Mouse (Mus musculus): ENCODE measurements around the gene Zcchc17. TPM values are rescaled to one million over a fixed set of nuclear protein-coding genes. Genes with fewer than 3 reads are reported as not detected.

Zcchc17 gene
- 47.9 and 50.3 TPM in 2 replicates for polyA plus RNA-seq (2014; fragmentation: Nextera tagmentation; extraction: Ambion mirVana)

DNA sequence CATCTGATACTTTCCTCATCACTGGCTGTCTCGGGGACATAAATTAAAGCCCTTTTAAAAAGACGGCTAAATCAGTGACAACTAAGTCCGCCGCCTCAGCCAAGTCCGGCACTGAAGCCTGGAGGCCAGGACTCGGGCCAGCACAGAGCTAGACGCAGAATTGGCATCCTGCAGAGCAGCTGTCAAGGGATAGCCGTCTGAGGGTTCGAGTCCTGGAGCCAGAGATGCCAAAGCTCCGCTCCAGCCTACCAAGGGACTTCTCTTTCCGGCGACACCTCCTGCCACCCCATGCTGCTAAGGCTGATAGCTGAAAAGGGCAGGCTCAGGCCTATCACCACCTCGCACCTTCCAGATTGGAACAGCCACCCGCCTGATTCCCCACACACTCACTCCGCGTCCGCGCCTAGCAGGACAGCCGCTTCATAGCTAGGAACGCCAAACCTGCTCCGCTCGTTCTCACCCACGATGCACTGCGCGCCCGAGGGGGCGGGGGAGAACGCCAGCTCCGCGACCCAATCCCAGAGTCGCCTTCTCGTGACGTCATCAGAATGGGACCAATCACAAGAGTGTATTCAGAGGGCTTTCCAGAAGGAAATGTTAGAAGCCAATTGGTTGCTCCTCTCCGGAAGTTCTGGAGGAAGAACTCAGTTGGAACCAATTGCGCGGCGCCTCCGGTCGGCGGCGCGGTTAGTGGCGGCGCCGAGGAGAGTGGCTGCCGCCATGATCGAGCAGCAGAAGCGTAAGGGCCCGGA lies at the start of gene Zcchc17, which contains the start of gene Snrnp40:
Zcchc17 (minus strand) TSS at position 458 of the 752 bp plus-strand sequence.
Snrnp40 (plus strand) TSS at position 647 of the 752 bp plus-strand sequence.
- Histone ChIP-seq H3K4me2 (ENCODE audit: low read length) (peak within 1 kb of the TSS; percentile 89), H3K27ac (replicated peaks in 1 of 2; ENCODE audit: control insufficient read depth in 1 of 2, insufficient read depth in 1 of 2, low read depth in 2 of 2, low read length in 2 of 2) (peak within 1 kb of the TSS; percentile 86 to 89), H3K9ac (ENCODE audit: low read length) (peak within 1 kb of the TSS; percentile 95), H3K4me3 (ENCODE audit: control insufficient read depth in 1 of 2, insufficient read depth in 1 of 2, low read depth in 1 of 2, low read length in 2 of 2) (peak within 1 kb of the TSS; percentile 94), H3K4me1 (ENCODE audit: control insufficient read depth in 2 of 2, insufficient read depth in 2 of 2, low read length in 2 of 2) (peaks cover 2 to 22% of the 10 kb centered on the region in 2 experiments; a peak in 3 of 4 replicates), H3K36me3 (ENCODE audit: control insufficient read depth, insufficient read depth, low read length) (peaks cover 22% of the 10 kb centered on the region), H3K9me3 (ENCODE audit: control insufficient read depth, low read length) (no peaks in the 10 kb centered on the region), H3K27me3 (ENCODE audit: control insufficient read depth, insufficient read depth, low read length) (no peaks in the 10 kb centered on the region)
- WGBS: under 1% methylated on average over 49 of the region's 49 CpGs
- peak; percentile 97 for ATAC-seq (ENCODE audit: insufficient number of reproducible peaks, insufficient read depth, low FRiP score, low read depth)

DNA sequence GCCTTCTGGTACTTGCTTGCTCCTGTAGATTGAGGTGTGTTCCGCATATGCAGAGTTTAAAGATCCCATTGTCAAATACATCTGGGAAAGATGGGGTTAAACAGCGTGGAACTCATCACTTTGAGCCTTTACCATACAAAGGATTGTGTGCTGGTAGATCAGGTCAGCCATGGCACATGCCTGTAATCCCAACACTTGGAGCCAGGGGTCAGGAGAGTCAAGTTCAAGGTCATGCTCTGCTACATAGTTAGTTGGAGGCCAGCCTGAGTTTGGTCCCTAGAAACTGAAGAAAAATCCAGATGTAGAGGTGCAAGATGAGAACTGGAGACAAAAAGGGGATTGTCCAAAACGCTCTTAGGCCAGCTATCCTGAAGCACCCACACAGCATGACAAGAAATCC lies 31.5 kb upstream of the Zcchc17 start:
- no peak for ATAC-seq (ENCODE audit: insufficient number of reproducible peaks, insufficient read depth, low FRiP score, low read depth)
- 60% methylated on average over 3 of the region's 3 CpGs for WGBS
- peaks cover 46% of the 10 kb centered on the region for H3K36me3 ChIP-seq (ENCODE audit: control insufficient read depth, insufficient read depth, low read length)

DNA sequence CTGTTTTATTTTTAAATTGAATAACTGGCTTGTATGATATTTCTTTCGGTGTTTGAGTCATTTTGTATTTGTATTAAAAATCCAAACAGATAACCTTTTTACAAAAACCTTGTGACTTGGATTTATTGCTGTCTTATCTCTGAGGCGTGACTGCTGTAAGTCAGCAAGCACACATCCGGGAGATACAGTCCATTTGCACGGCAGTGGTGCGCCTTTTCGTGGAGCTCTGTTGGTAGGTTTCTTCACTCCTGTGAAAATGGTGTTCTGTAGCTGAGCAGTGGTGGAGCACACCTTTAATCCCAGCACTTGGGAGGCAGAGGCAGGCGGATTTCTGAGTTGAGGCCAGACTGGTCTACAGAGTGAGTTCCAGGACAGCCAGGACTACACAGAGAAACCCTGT lies 30.2 kb upstream of the Zcchc17 start:
- Histone ChIP-seq H3K9me3 (ENCODE audit: control insufficient read depth, low read length) (no peaks in the 10 kb centered on the region), H3K9ac (ENCODE audit: low read length) (no peak overlapping the region), H3K27me3 (ENCODE audit: control insufficient read depth, insufficient read depth, low read length) (no peaks in the 10 kb centered on the region), H3K4me2 (ENCODE audit: low read length) (no peak overlapping the region), H3K36me3 (ENCODE audit: control insufficient read depth, insufficient read depth, low read length) (peaks cover 57% of the 10 kb centered on the region), H3K4me1 (ENCODE audit: control insufficient read depth in 2 of 2, insufficient read depth in 2 of 2, low read length in 2 of 2) (0 out of 4 replicates have a peak, but pooled peaks cover 0 to 4% of the 10 kb centered on the region in 2 experiments), H3K4me3 (ENCODE audit: control insufficient read depth in 1 of 2, insufficient read depth in 1 of 2, low read depth in 1 of 2, low read length in 2 of 2) (no peak overlapping the region), H3K27ac (replicated peaks in 1 of 2; ENCODE audit: control insufficient read depth in 1 of 2, insufficient read depth in 1 of 2, low read depth in 2 of 2, low read length in 2 of 2) (no peak overlapping the region)
- 88% methylated on average over 7 of the region's 7 CpGs for WGBS
- no peak for ATAC-seq (ENCODE audit: insufficient number of reproducible peaks, insufficient read depth, low FRiP score, low read depth)

More for the DNA sequence above, 31.5 kb upstream of the Zcchc17 start:
- Histone ChIP-seq H3K4me1 (ENCODE audit: control insufficient read depth in 2 of 2, insufficient read depth in 2 of 2, low read length in 2 of 2) (0 out of 4 replicates have a peak, but pooled peaks cover 0 to 4% of the 10 kb centered on the region in 2 experiments), H3K27ac (replicated peaks in 1 of 2; ENCODE audit: control insufficient read depth in 1 of 2, insufficient read depth in 1 of 2, low read depth in 2 of 2, low read length in 2 of 2) (no peak overlapping the region), H3K9ac (ENCODE audit: low read length) (no peak overlapping the region), H3K9me3 (ENCODE audit: control insufficient read depth, low read length) (no peaks in the 10 kb centered on the region), H3K4me2 (ENCODE audit: low read length) (no peak overlapping the region), H3K27me3 (ENCODE audit: control insufficient read depth, insufficient read depth, low read length) (no peaks in the 10 kb centered on the region), H3K4me3 (ENCODE audit: control insufficient read depth in 1 of 2, insufficient read depth in 1 of 2, low read depth in 1 of 2, low read length in 2 of 2) (no peak overlapping the region)

DNA sequence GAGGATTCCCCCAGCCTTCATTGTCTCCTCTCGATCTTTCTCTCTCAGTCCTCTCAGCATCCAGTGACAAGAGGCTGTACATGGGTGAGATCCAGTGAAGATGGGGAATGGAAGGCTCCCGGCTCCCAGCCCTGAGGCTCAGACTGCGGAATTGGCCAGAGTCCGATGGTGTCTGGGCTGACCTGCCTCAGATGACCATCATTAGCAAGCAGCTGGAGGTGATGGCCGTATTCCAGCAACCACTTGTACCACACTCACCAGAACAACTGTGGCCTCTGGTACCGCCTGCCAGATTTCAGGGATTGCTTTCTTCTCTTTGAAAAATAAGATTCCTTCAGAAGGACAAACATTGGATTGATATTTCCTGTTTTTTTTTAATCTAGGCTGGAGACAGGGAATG lies 29.8 kb upstream of the Zcchc17 start:
- peaks cover 61% of the 10 kb centered on the region for H3K36me3 ChIP-seq (ENCODE audit: control insufficient read depth, insufficient read depth, low read length)
- WGBS: 84% methylated on average over 6 of the region's 6 CpGs

DNA sequence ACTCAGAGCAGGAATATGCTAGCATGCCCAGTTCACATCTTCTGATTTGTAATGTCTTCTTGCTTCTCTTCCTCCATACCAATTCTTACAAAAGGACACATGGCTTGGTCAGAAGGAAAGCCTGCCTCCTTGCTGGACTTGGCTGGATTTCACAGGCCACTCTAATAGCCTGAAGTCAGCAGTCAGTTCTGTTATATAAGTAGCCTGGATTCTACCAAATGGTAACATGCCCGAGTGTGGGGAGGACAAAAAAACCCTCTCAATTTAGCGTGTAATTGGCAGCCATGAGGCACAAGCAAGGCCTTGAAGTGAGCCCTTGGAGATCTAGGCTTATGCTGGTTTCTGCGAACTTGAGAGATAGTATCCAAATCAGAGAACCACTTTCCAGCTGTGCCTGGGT lies 27.5 kb upstream of the Zcchc17 start:
- ATAC-seq (ENCODE audit: insufficient number of reproducible peaks, insufficient read depth, low FRiP score, low read depth): no peak
- Histone ChIP-seq H3K36me3 (ENCODE audit: control insufficient read depth, insufficient read depth, low read length) (peaks cover 84% of the 10 kb centered on the region), H3K27ac (replicated peaks in 1 of 2; ENCODE audit: control insufficient read depth in 1 of 2, insufficient read depth in 1 of 2, low read depth in 2 of 2, low read length in 2 of 2) (no peak overlapping the region), H3K4me3 (ENCODE audit: control insufficient read depth in 1 of 2, insufficient read depth in 1 of 2, low read depth in 1 of 2, low read length in 2 of 2) (no peak overlapping the region), H3K27me3 (ENCODE audit: control insufficient read depth, insufficient read depth, low read length) (no peaks in the 10 kb centered on the region), H3K9ac (ENCODE audit: low read length) (no peak overlapping the region), H3K9me3 (ENCODE audit: control insufficient read depth, low read length) (no peaks in the 10 kb centered on the region), H3K4me2 (ENCODE audit: low read length) (no peak overlapping the region), H3K4me1 (ENCODE audit: control insufficient read depth in 2 of 2, insufficient read depth in 2 of 2, low read length in 2 of 2) (0 out of 4 replicates have a peak, but pooled peaks cover 0 to 4% of the 10 kb centered on the region in 2 experiments)
- 84% methylated on average over 3 of the region's 3 CpGs for WGBS

More for the DNA sequence above, 29.8 kb upstream of the Zcchc17 start:
- no peak for ATAC-seq (ENCODE audit: insufficient number of reproducible peaks, insufficient read depth, low FRiP score, low read depth)
- H3K4me1 ChIP-seq (ENCODE audit: control insufficient read depth in 2 of 2, insufficient read depth in 2 of 2, low read length in 2 of 2): 0 out of 4 replicates have a peak, but pooled peaks cover 0 to 4% of the 10 kb centered on the region in 2 experiments
- H3K9me3 ChIP-seq (ENCODE audit: control insufficient read depth, low read length): no peaks in the 10 kb centered on the region
- H3K4me3 ChIP-seq (ENCODE audit: control insufficient read depth in 1 of 2, insufficient read depth in 1 of 2, low read depth in 1 of 2, low read length in 2 of 2): no peak overlapping the region
- no peaks in the 10 kb centered on the region for H3K27me3 ChIP-seq (ENCODE audit: control insufficient read depth, insufficient read depth, low read length)
- H3K9ac ChIP-seq (ENCODE audit: low read length): no peak overlapping the region
- no peak overlapping the region for H3K27ac ChIP-seq (replicated peaks in 1 of 2; ENCODE audit: control insufficient read depth in 1 of 2, insufficient read depth in 1 of 2, low read depth in 2 of 2, low read length in 2 of 2)
- no peak overlapping the region for H3K4me2 ChIP-seq (ENCODE audit: low read length)

DNA sequence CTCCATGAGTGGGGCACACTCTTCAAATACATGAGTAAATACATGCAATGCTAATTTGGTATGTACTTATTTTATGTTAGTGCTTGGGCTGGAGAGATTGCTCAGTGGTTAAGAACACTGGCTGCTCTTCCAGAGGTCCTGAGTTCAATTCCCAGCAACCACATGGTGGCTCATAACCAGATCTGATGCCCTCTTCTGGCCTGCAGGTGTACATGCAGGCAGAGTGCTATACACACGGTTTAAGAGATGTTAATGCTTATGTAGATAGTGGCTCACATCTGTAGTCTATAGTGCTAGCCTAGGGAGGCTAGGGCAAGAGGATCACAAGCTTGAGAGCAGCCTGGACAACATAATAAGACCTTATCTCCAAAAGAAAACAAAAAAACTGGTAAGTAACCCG lies 20.7 kb upstream of the Zcchc17 start:
- no peaks in the 10 kb centered on the region for H3K27me3 ChIP-seq (ENCODE audit: control insufficient read depth, insufficient read depth, low read length)
- no peak overlapping the region for H3K4me3 ChIP-seq (ENCODE audit: control insufficient read depth in 1 of 2, insufficient read depth in 1 of 2, low read depth in 1 of 2, low read length in 2 of 2)
- ATAC-seq (ENCODE audit: insufficient number of reproducible peaks, insufficient read depth, low FRiP score, low read depth): no peak
- 75% methylated on average over 2 of the region's 2 CpGs for WGBS
- peaks cover 93% of the 10 kb centered on the region for H3K36me3 ChIP-seq (ENCODE audit: control insufficient read depth, insufficient read depth, low read length)
- no peak overlapping the region for H3K27ac ChIP-seq (replicated peaks in 1 of 2; ENCODE audit: control insufficient read depth in 1 of 2, insufficient read depth in 1 of 2, low read depth in 2 of 2, low read length in 2 of 2)
- H3K9me3 ChIP-seq (ENCODE audit: control insufficient read depth, low read length): no peaks in the 10 kb centered on the region
- no peak overlapping the region for H3K9ac ChIP-seq (ENCODE audit: low read length)
- no peak overlapping the region for H3K4me2 ChIP-seq (ENCODE audit: low read length)
- no peaks in the 10 kb centered on the region for H3K4me1 ChIP-seq (ENCODE audit: control insufficient read depth in 2 of 2, insufficient read depth in 2 of 2, low read length in 2 of 2)

DNA sequence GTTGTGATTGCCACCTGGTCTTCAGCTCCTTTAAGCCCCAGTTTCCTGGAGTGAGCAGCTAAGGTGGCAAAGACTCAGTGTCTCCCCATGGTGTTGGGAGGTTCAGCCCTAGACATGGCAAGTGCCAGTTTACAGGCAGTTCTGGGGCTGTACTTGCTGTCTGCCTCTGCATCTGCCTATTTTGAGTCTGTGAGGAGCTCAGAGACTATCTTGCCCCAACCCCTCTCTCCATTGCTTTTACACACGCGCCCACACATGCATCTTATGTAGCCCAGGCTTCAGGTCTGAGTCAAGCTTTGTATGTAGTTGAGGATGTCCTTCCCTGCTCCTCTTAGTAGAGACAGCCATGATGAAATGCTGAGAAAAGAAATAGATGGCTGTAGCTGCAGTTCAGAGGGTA lies 19.4 kb upstream of the Zcchc17 start:
- no peak overlapping the region for H3K9ac ChIP-seq (ENCODE audit: low read length)
- H3K27me3 ChIP-seq (ENCODE audit: control insufficient read depth, insufficient read depth, low read length): no peaks in the 10 kb centered on the region
- WGBS: 98% methylated on average over 2 of the region's 2 CpGs
- peaks cover 94% of the 10 kb centered on the region for H3K36me3 ChIP-seq (ENCODE audit: control insufficient read depth, insufficient read depth, low read length)
- no peak overlapping the region for H3K4me3 ChIP-seq (ENCODE audit: control insufficient read depth in 1 of 2, insufficient read depth in 1 of 2, low read depth in 1 of 2, low read length in 2 of 2)
- no peaks in the 10 kb centered on the region for H3K4me1 ChIP-seq (ENCODE audit: control insufficient read depth in 2 of 2, insufficient read depth in 2 of 2, low read length in 2 of 2)
- H3K9me3 ChIP-seq (ENCODE audit: control insufficient read depth, low read length): no peaks in the 10 kb centered on the region
- no peak for ATAC-seq (ENCODE audit: insufficient number of reproducible peaks, insufficient read depth, low FRiP score, low read depth)
- no peak overlapping the region for H3K4me2 ChIP-seq (ENCODE audit: low read length)
- H3K27ac ChIP-seq (replicated peaks in 1 of 2; ENCODE audit: control insufficient read depth in 1 of 2, insufficient read depth in 1 of 2, low read depth in 2 of 2, low read length in 2 of 2): no peak overlapping the region

Measured in heart, embryonic 14.5 days (tissue).